Mouse (Mus musculus) neural tube, embryonic 14.5 days (tissue): Measurements from ENCODE around the gene Xlr5b. TPM values are rescaled to one million over a fixed set of nuclear protein-coding genes. Genes with fewer than 3 reads are reported as not detected.
"Not testable (repeated sequence)": the region's sequence is repeated elsewhere in the genome, so short reads cannot be mapped to it uniquely, and the experiment has no call there.

Experiments used
- ATAC-seq: fragments of 200-750 bp; cut with Nextera tagmentation; 2 replicates; pipeline ENCODE4 v1.8.0; 2017; ENCODE audit warnings: low read depth, mild to moderate bottlenecking, moderate TSS enrichment, moderate library complexity
- H3K27ac ChIP-seq: fragments of 300-500 bp; sonication (generic); 2 replicates; pipeline ENCODE4 v1.5.1; 2014; ENCODE audit warnings: low read depth, mild to moderate bottlenecking, control low read depth, low read length, moderate library complexity, mixed read lengths
- H3K27me3 ChIP-seq: fragments of 300-500 bp; sonication (generic); 2 replicates; pipeline ENCODE4 v1.6.1; 2014; ENCODE audit warnings: low read length; ENCODE audit not compliant: control insufficient read depth, insufficient read depth
- H3K36me3 ChIP-seq: fragments of 300-500 bp; sonication (generic); 2 replicates; pipeline ENCODE4 v1.6.1; 2014; ENCODE audit warnings: low read length, mixed read lengths; ENCODE audit not compliant: control insufficient read depth, insufficient read depth
- H3K4me1 ChIP-seq: fragments of 300-500 bp; sonication (generic); 2 replicates; pipeline ENCODE4 v1.6.1; 2014; ENCODE audit warnings: low read length; ENCODE audit not compliant: control insufficient read depth, insufficient read depth
- H3K4me2 ChIP-seq: fragments of 300-500 bp; sonication (generic); 2 replicates; pipeline ENCODE4 v1.6.1; 2014; ENCODE audit warnings: mild to moderate bottlenecking, low read depth, low read length, control low read depth
- H3K4me3 ChIP-seq: fragments of 300-500 bp; sonication (generic); 2 replicates; pipeline ENCODE4 v1.5.1; 2014; ENCODE audit warnings: low read depth, low read length, control low read depth, mixed read lengths
- H3K9ac ChIP-seq: fragments of 300-500 bp; sonication (generic); replicated peaks from 2 replicates; pipeline ENCODE4 v1.6.1; 2014; ENCODE audit warnings: low read depth, mild to moderate bottlenecking, control low read depth, low read length, mixed read lengths
- H3K9me3 ChIP-seq: fragments of 300-500 bp; sonication (generic); 2 replicates; pipeline ENCODE4 v1.6.1; 2016; ENCODE audit warnings: low read length; ENCODE audit not compliant: control insufficient read depth
- WGBS: fragments of 180-500 bp; shearing (Covaris S2); extraction: QIAGEN DNeasy Blood & Tissue Kit; methylation state at CpG from one replicate; pipeline ENCODE4 v1.1.7; 2014; 5-methylcytosine and 5-hydroxymethylcytosine counted together
- polyA plus RNA-seq: library from polyadenylated mRNA; unstranded; fragments of >200 nt; fragmentation: Nextera tagmentation; extraction: Ambion mirVana; gene quantifications from 2 replicates; pipeline ENCODE4 v1.2.1, GENCODE M21; 2014

Xlr5b gene
- polyA plus RNA-seq, result not detected in 2 replicates

DNA sequence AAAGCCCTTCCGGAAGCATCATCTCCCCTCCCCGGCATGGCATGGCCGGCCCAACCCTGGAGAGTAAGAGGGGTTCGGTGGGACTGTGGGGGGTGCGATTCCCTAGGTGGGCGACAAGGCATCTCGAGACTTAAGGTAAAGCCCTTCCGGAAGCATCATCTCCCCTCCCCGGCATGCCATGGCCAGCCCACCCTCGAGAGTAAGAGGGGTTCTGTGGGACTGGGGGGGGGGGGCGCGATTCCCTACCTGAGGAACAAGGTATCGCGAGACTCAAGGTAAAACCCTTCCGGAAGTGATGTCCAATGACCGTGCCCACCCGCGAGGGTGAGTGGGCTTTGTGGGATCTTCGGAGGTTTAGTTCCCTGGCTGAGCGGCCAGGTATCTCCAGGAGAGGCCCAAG is at the start of gene Xlr5b:
Gene Xlr5b, plus strand, starts transcription at position 301 of the 400 bp plus-strand sequence.
- not testable (repeated sequence) for H3K4me3 ChIP-seq, H3K9ac ChIP-seq
- no CpG with 5 or more reads among the region's 20 CpGs for WGBS

DNA sequence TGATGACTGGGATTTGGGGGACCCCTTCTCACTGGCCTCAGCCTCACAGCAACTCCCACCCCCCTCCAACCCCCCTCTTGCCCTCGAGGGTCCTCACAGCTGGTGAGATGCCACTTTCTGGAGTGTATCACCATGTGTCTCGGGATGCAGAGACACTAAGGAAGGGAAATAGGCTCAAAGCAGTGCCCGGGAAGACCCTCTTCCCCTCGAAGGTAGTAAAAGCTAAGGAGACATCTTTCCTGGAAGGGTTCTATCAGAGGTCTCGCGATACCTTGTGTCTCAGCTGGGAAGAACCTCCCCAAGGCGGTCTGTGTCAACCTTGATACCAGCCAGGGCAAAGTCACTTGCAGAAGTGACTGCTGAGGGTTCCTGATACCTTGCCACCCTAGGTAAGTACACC is 31.8 kb upstream of the Xlr5b start, which contains the start of gene Gm14685:
Gene Gm14685, plus strand, starts transcription at position 301 of the 400 bp plus-strand sequence.
- H3K9me3 ChIP-seq, H3K27me3 ChIP-seq, H3K4me2 ChIP-seq, H3K27ac ChIP-seq, H3K9ac ChIP-seq, H3K36me3 ChIP-seq, H3K4me1 ChIP-seq, ATAC-seq, H3K4me3 ChIP-seq: not testable (repeated sequence)
- no CpG with 5 or more reads among the region's 7 CpGs for WGBS

More for the DNA sequence above, at the start of gene Xlr5b:
- H3K27ac ChIP-seq, H3K27me3 ChIP-seq, H3K4me2 ChIP-seq, H3K36me3 ChIP-seq, ATAC-seq, H3K4me1 ChIP-seq, H3K9me3 ChIP-seq: not testable (repeated sequence)

GRCm38 (mm10) chrX:73122859-73123829 is 25.5 kb upstream of the Xlr5b start:
- H3K27me3 ChIP-seq, H3K4me1 ChIP-seq, H3K9me3 ChIP-seq, H3K9ac ChIP-seq, H3K4me3 ChIP-seq, H3K4me2 ChIP-seq, H3K36me3 ChIP-seq, H3K27ac ChIP-seq: not testable (repeated sequence)
- WGBS, result no CpG with 5 or more reads among the region's 12 CpGs
- ATAC-seq, result peak; percentile 78

DNA sequence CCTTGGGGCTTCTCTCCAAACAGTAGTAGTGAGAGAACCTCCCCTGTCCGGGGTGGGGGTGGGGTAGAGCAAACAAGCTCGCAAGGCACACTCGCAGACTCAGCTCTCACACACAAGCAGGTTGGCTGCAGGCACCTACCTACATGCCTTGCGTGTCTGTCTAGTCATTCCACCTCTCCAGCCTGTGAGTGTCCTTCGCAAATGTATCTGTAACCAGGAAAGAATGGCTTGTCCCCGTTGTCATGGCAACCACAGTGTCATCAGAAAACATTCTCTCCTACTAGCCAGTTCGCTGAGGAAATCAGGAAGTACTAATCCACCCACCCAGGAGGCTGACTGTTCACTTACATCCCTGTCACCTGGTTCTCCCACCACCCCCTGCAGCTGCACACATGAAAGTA is 5.4 kb upstream of the Xlr5b start:
- H3K9me3 ChIP-seq, H3K27ac ChIP-seq, H3K4me2 ChIP-seq, H3K27me3 ChIP-seq, H3K4me1 ChIP-seq, H3K36me3 ChIP-seq, H3K4me3 ChIP-seq, H3K9ac ChIP-seq: not testable (repeated sequence)
- WGBS, result no CpG with 5 or more reads among the region's 7 CpGs
- peak; percentile 77 for ATAC-seq

GRCm38 (mm10) chrX:73149350-73149749 is 754 bp downstream of the Xlr5b start, which contains the start of gene DXBay18:
Gene DXBay18, minus strand, starts transcription at chrX:73149450.
- not testable (repeated sequence) for H3K4me1 ChIP-seq, H3K9ac ChIP-seq, H3K4me2 ChIP-seq, ATAC-seq, H3K27ac ChIP-seq, H3K27me3 ChIP-seq, H3K36me3 ChIP-seq, H3K9me3 ChIP-seq, H3K4me3 ChIP-seq
- no CpG with 5 or more reads among the region's 7 CpGs for WGBS

- not testable (repeated sequence) for H3K27me3 ChIP-seq, H3K36me3 ChIP-seq, H3K4me3 ChIP-seq, H3K27ac ChIP-seq, H3K9ac ChIP-seq, H3K4me2 ChIP-seq, ATAC-seq, H3K9me3 ChIP-seq, H3K4me1 ChIP-seq
- WGBS, result 84% methylated on average over 5 of the region's 15 CpGs
Observed at GRCm38 (mm10) chrX:73176889-73177288, 28.3 kb downstream of the Xlr5b start, which contains the start of gene Spin2d. Gene Spin2d, minus strand, starts transcription at chrX:73176989.

GRCm38 (mm10) chrX:73191934-73192333 is 43.3 kb downstream of the Xlr5b start, which contains the start of gene Xlr3b:
Gene Xlr3b, plus strand, starts transcription at chrX:73192207.
- H3K27ac ChIP-seq, H3K9ac ChIP-seq, H3K4me2 ChIP-seq, H3K9me3 ChIP-seq, H3K27me3 ChIP-seq, H3K36me3 ChIP-seq, H3K4me3 ChIP-seq, H3K4me1 ChIP-seq: not testable (repeated sequence)
- peak; percentile 70 for ATAC-seq
- WGBS, result 72% methylated on average over 9 of the region's 12 CpGs
